Mouse (Mus musculus) heart, postnatal 10 days (tissue): Measurements from ENCODE around the gene Shf. TPM values are rescaled to one million over a fixed set of nuclear protein-coding genes. Genes with fewer than 3 reads are reported as not detected.
"Not testable (repeated sequence)": the region's sequence is repeated elsewhere in the genome, so short reads cannot be mapped to it uniquely, and the experiment has no call there.

Experiments used
- DNase-seq, 2 experiments: peaks; one replicate each; pipeline ENCODE4 v3.0.0; 2021
- intact Hi-C: fragments of 180-260 bp; cut with DNase I; formaldehyde crosslinking; loops from one replicate; pipeline ENCODE4 v1.15.1; 2025
- total RNA-seq, 2 experiments: library from RNA; stranded (reverse); gene quantifications; 2 replicates each; pipeline ENCODE4 v1.2.3; 2021

The Shf gene
- 1 to 10 TPM; 7.9 to 9.6 TPM for total RNA-seq

GRCm38 (mm10) chr2:122368995-122369739, at the start of gene Shf:
Shf (minus strand) TSS chr2:122369162.
- intact Hi-C loops: loop anchor here (2.0 kb wide), 1 partner anchor 20 kb away; no protein-coding TSS in a partner anchor
- DNase-seq: peak; percentile 91

- intact Hi-C loops: no loop called here
Observed at GRCm38 (mm10) chr2:122408928-122409327, 40.0 kb upstream of the Shf start.

GRCm38 (mm10) chr2:122407607-122408006, 38.6 kb upstream of the Shf start:
- no peak for DNase-seq
- intact Hi-C loops: no loop called here

More at GRCm38 (mm10) chr2:122408928-122409327, 40.0 kb upstream of the Shf start:
- DNase-seq: no peak

GRCm38 (mm10) chr2:122396150-122396549, 27.2 kb upstream of the Shf start:
- no peak for DNase-seq
- intact Hi-C loops: no loop called here

GRCm38 (mm10) chr2:122387135-122387534, 18.2 kb upstream of the Shf start:
- DNase-seq: not testable (repeated sequence)
- intact Hi-C loops: loop anchor here (10.0 kb wide), 1 partner anchor 238 kb away; no protein-coding TSS in a partner anchor

- intact Hi-C loops: loop anchor here (10.0 kb wide), 1 partner anchor 240 kb away; no protein-coding TSS in a partner anchor
- no peak for DNase-seq
Observed at GRCm38 (mm10) chr2:122385095-122385494, 16.1 kb upstream of the Shf start.

GRCm38 (mm10) chr2:122382121-122382520, 13.2 kb upstream of the Shf start:
- DNase-seq: no peak
- intact Hi-C loops: loop anchor here (5.0 to 10.0 kb wide), 2 partner anchors 70 to 243 kb away; no protein-coding TSS in a partner anchor

- intact Hi-C loops: loop anchor here (2.0 to 10.0 kb wide), 3 partner anchors 71 to 243 kb away; no protein-coding TSS in a partner anchor
Observed at GRCm38 (mm10) chr2:122381329-122382103, 12.6 kb upstream of the Shf start.

GRCm38 (mm10) chr2:122380768-122381311, 11.9 kb upstream of the Shf start:
- peak; percentile 71 to 81 for DNase-seq
- intact Hi-C loops: loop anchor here (1.0 to 10.0 kb wide), 5 partner anchors 70 to 244 kb away; no protein-coding TSS in a partner anchor

More at GRCm38 (mm10) chr2:122381329-122382103, 12.6 kb upstream of the Shf start:
- peak; percentile 16 to 64 for DNase-seq

GRCm38 (mm10) chr2:122379292-122379650, 10.3 kb upstream of the Shf start:
- intact Hi-C loops: loop anchor here (10.0 kb wide), 1 partner anchor 386 kb away; the partner anchor contains the start of gene Sqor

GRCm38 (mm10) chr2:122378421-122379291, 9.7 kb upstream of the Shf start:
- peak; percentile 47 to 64 for DNase-seq
- intact Hi-C loops: loop anchor here (1.0 to 10.0 kb wide), 2 partner anchors 30 to 386 kb away; partner anchors contain the start of gene Sqor

More at GRCm38 (mm10) chr2:122379292-122379650, 10.3 kb upstream of the Shf start:
- DNase-seq: no peak

GRCm38 (mm10) chr2:122377751-122378246, 8.8 kb upstream of the Shf start:
- peak; percentile 76 to 82 for DNase-seq
- intact Hi-C loops: loop anchor here (1.0 to 10.0 kb wide), 2 partner anchors 29 to 387 kb away; partner anchors contain the start of gene Sqor

GRCm38 (mm10) chr2:122377215-122377674, 8.3 kb upstream of the Shf start:
- peak; percentile 97 to 99 for DNase-seq
- intact Hi-C loops: loop anchor here (10.0 kb wide), 1 partner anchor 388 kb away; the partner anchor contains the start of gene Sqor

- peak; percentile 64 to 73 for DNase-seq
- intact Hi-C loops: loop anchor here (10.0 kb wide), 1 partner anchor 389 kb away; the partner anchor contains the start of gene Sqor
Observed at GRCm38 (mm10) chr2:122376041-122376561, 7.1 kb upstream of the Shf start.

GRCm38 (mm10) chr2:122375391-122375991, 6.5 kb upstream of the Shf start:
- intact Hi-C loops: loop anchor here (10.0 kb wide), 1 partner anchor 389 kb away; the partner anchor contains the start of gene Sqor

GRCm38 (mm10) chr2:122374666-122375331, 5.8 kb upstream of the Shf start:
- DNase-seq: no peak
- intact Hi-C loops: loop anchor here (10.0 kb wide), 1 partner anchor 390 kb away; the partner anchor contains the start of gene Sqor

More at GRCm38 (mm10) chr2:122375391-122375991, 6.5 kb upstream of the Shf start:
- DNase-seq: peak; percentile 97

GRCm38 (mm10) chr2:122374012-122374411, 5.0 kb upstream of the Shf start:
- intact Hi-C loops: loop anchor here (10.0 kb wide), 1 partner anchor 391 kb away; the partner anchor contains the start of gene Sqor
- DNase-seq: no peak
